Mouse (Mus musculus) kidney, postnatal 0 days (tissue): ENCODE data around the gene Arhgef19. TPM values are rescaled to one million over a fixed set of nuclear protein-coding genes. Genes with fewer than 3 reads are reported as not detected.
A peak's percentile ranks its signal among the peaks of the same experiment; 100 is the strongest.

Source experiments
- ATAC-seq: fragments of 200-750 bp; cut with Nextera tagmentation; replicated peaks from 2 replicates; pipeline ENCODE4 v1.8.0; 2017; ENCODE audit warnings: low read depth, moderate number of reproducible peaks, moderate TSS enrichment, moderate library complexity; ENCODE audit not compliant: low FRiP score
- DNase-seq: peaks from one replicate; pipeline ENCODE4 v3.0.0-alpha.2; 2016; ENCODE audit warnings: low spot score
- H3K27ac ChIP-seq: fragments of 300-500 bp; sonication (generic); 2 replicates; pipeline ENCODE4 v1.5.1; 2014; ENCODE audit warnings: mild to moderate bottlenecking
- H3K27me3 ChIP-seq: fragments of 300-500 bp; sonication (generic); 2 replicates; pipeline ENCODE4 v1.6.1; 2014; ENCODE audit warnings: low read length, mixed read lengths; ENCODE audit not compliant: insufficient read depth
- H3K36me3 ChIP-seq: fragments of 300-500 bp; sonication (generic); 2 replicates; pipeline ENCODE4 v1.6.1; 2014; ENCODE audit warnings: low read length, mixed read lengths; ENCODE audit not compliant: insufficient read depth
- H3K4me1 ChIP-seq: fragments of 300-500 bp; sonication (generic); replicated peaks from 2 replicates; pipeline ENCODE4 v1.6.1; 2014; ENCODE audit warnings: antibody characterized with exemption, low read length, mixed read lengths; ENCODE audit not compliant: insufficient read depth
- H3K4me2 ChIP-seq: fragments of 300-500 bp; sonication (generic); 2 replicates; pipeline ENCODE4 v1.6.1; 2014; ENCODE audit warnings: mild to moderate bottlenecking, low read length, moderate library complexity, mixed read lengths
- H3K4me3 ChIP-seq: fragments of 300-500 bp; sonication (generic); replicated peaks from 2 replicates; pipeline ENCODE4 v1.5.1; 2014; ENCODE audit warnings: low read depth, low read length
- H3K9ac ChIP-seq: fragments of 300-500 bp; sonication (generic); 2 replicates; pipeline ENCODE4 v1.6.1; 2014; ENCODE audit warnings: low read depth, low read length
- H3K9me3 ChIP-seq: fragments of 300-500 bp; sonication (generic); replicated peaks from 2 replicates; pipeline ENCODE4 v1.6.1; 2016; ENCODE audit warnings: low read length, inconsistent platforms, mixed read lengths
- CTCF ChIP-seq: IDR thresholded peaks from 2 replicates; pipeline ENCODE4 v1.5.1; 2016; ENCODE audit warnings: antibody characterized with exemption, low read depth, mild to moderate bottlenecking, moderate library complexity
- WGBS: fragments of 180-500 bp; shearing (Covaris S2); extraction: QIAGEN DNeasy Blood & Tissue Kit; methylation state at CpG from one replicate; pipeline ENCODE4 v1.1.7; 2014; 5-methylcytosine and 5-hydroxymethylcytosine counted together
- polyA plus RNA-seq: library from polyadenylated mRNA; unstranded; fragments of >200 nt; fragmentation: Nextera tagmentation; extraction: Ambion mirVana; gene quantifications from 2 replicates; pipeline ENCODE4 v1.2.1, GENCODE M21; 2015

The Arhgef19 gene
- polyA plus RNA-seq, 1 experiment from 2014 or later, result 5.7 TPM

- Histone ChIP-seq H3K4me1 (no peaks in the 10 kb centered on the region), H3K9ac (no peak overlapping the region), H3K4me3 (no peak overlapping the region), H3K27ac (no peak overlapping the region), H3K36me3 (no peaks in the 10 kb centered on the region), H3K4me2 (no peak overlapping the region), H3K27me3 (no peaks in the 10 kb centered on the region), H3K9me3 (no peaks in the 10 kb centered on the region)
- WGBS, result 80% methylated on average over 7 of the region's 7 CpGs
- ATAC-seq, result no peak
- DNase-seq, result no peak
- no peak for TF ChIP-seq CTCF
Measured at GRCm38 (mm10) chr4:141228687-141229086, 10.6 kb upstream of the Arhgef19 start.

- no peak for ATAC-seq
- H3K4me2 ChIP-seq, result no peak overlapping the region
- H3K4me3 ChIP-seq, result no peak overlapping the region
- TF ChIP-seq CTCF, result no peak
- no peak overlapping the region for H3K27ac ChIP-seq
- H3K4me1 ChIP-seq, result no peaks in the 10 kb centered on the region
- 91% methylated on average over 4 of the region's 4 CpGs for WGBS
- H3K27me3 ChIP-seq, result no peaks in the 10 kb centered on the region
- no peaks in the 10 kb centered on the region for H3K36me3 ChIP-seq
- H3K9me3 ChIP-seq, result no peaks in the 10 kb centered on the region
- no peak for DNase-seq
- no peak overlapping the region for H3K9ac ChIP-seq
Measured at GRCm38 (mm10) chr4:141233196-141233595, 6.1 kb upstream of the Arhgef19 start.

GRCm38 (mm10) chr4:141235537-141236111 lies 3.7 kb upstream of the Arhgef19 start:
- no peak for DNase-seq
- Histone ChIP-seq H3K27ac (no peak overlapping the region), H3K9ac (no peak overlapping the region), H3K4me3 (no peak overlapping the region), H3K4me2 (no peak overlapping the region), H3K36me3 (no peaks in the 10 kb centered on the region), H3K9me3 (no peaks in the 10 kb centered on the region), H3K4me1 (peaks cover 10% of the 10 kb centered on the region), H3K27me3 (no peaks in the 10 kb centered on the region)
- ATAC-seq, result no peak
- TF ChIP-seq CTCF, result no peak
- WGBS, result 63% methylated on average over 6 of the region's 6 CpGs

- H3K27ac ChIP-seq, result no peak overlapping the region
- 76% methylated on average over 3 of the region's 3 CpGs for WGBS
- no peaks in the 10 kb centered on the region for H3K36me3 ChIP-seq
- peaks cover 16% of the 10 kb centered on the region for H3K4me1 ChIP-seq
- no peak overlapping the region for H3K4me2 ChIP-seq
- no peaks in the 10 kb centered on the region for H3K27me3 ChIP-seq
- H3K9me3 ChIP-seq, result no peaks in the 10 kb centered on the region
- no peak overlapping the region for H3K9ac ChIP-seq
- ATAC-seq (no peak), DNase-seq (no peak)
- H3K4me3 ChIP-seq, result no peak overlapping the region
- no peak for TF ChIP-seq CTCF
Measured at GRCm38 (mm10) chr4:141236856-141237255, 2.4 kb upstream of the Arhgef19 start.

GRCm38 (mm10) chr4:141238492-141239387 lies 559 bp upstream of the Arhgef19 start:
- Histone ChIP-seq H3K4me1 (peaks cover 29% of the 10 kb centered on the region), H3K4me2 (peak overlapping the region; percentile 73), H3K27me3 (no peaks in the 10 kb centered on the region), H3K36me3 (no peaks in the 10 kb centered on the region), H3K9ac (0 out of 2 replicates have a peak overlapping the region, but pooled peaks have one; percentile 40), H3K9me3 (no peaks in the 10 kb centered on the region), H3K27ac (no peak overlapping the region), H3K4me3 (peak overlapping the region; percentile 35)
- ATAC-seq, result no peak
- no peak for TF ChIP-seq CTCF
- WGBS, result 7% methylated on average over 20 of the region's 20 CpGs
- no peak for DNase-seq

- peaks cover 29% of the 10 kb centered on the region for H3K4me1 ChIP-seq
- WGBS, result 5% methylated on average over 14 of the region's 14 CpGs
- no peak overlapping the region for H3K4me3 ChIP-seq
- H3K36me3 ChIP-seq, result no peaks in the 10 kb centered on the region
- no peaks in the 10 kb centered on the region for H3K9me3 ChIP-seq
- H3K27ac ChIP-seq, result peak overlapping the region; percentile 11; the same call in 1 of the 2 replicates
- H3K27me3 ChIP-seq, result no peaks in the 10 kb centered on the region
- no peak for TF ChIP-seq CTCF
- peak; percentile 79 for DNase-seq
- H3K4me2 ChIP-seq, result peak overlapping the region; percentile 73
- no peak overlapping the region for H3K9ac ChIP-seq
- ATAC-seq, result peak; percentile 38
Measured at GRCm38 (mm10) chr4:141240617-141241016, 1.3 kb downstream of the Arhgef19 start.
